Mouse (Mus musculus): Measurements from ENCODE around the gene Schip1. TPM values are rescaled to one million over a fixed set of nuclear protein-coding genes. Genes with fewer than 3 reads are reported as not detected.

Gene Schip1
- total and polyA plus RNA-seq, 2 experiments from 2014 or later: 108 to 157 TPM

GRCm38 (mm10) chr3:68517236-68517635 is 452.6 kb downstream of the Schip1 start:
- no peak overlapping the region for H3K9ac ChIP-seq (replicated peaks; ENCODE audit: low read length, poor library complexity, severe bottlenecking)
- ATAC-seq (ENCODE audit: low FRiP score): no peak
- H3K4me3 ChIP-seq (ENCODE audit: low read depth, low read length): no peak overlapping the region
- DNase-seq (ENCODE audit: low spot score): no peak
- no peaks in the 10 kb centered on the region for H3K27me3 ChIP-seq (ENCODE audit: insufficient read depth, low read length)
- no peaks in the 10 kb centered on the region for H3K9me3 ChIP-seq (ENCODE audit: low read length)
- no peak overlapping the region for H3K4me2 ChIP-seq (ENCODE audit: low read depth, low read length, poor library complexity, severe bottlenecking)
- no peak for TF ChIP-seq CTCF (IDR thresholded peaks at IDR 0.05)
- 60% methylated on average over 7 of the region's 7 CpGs for WGBS
- no peak overlapping the region for H3K27ac ChIP-seq (ENCODE audit: low read depth, low read length)
- no peaks in the 10 kb centered on the region for H3K4me1 ChIP-seq (ENCODE audit: insufficient read depth, low read length)
- H3K36me3 ChIP-seq (ENCODE audit: insufficient read depth, low read length): no peaks in the 10 kb centered on the region

DNA sequence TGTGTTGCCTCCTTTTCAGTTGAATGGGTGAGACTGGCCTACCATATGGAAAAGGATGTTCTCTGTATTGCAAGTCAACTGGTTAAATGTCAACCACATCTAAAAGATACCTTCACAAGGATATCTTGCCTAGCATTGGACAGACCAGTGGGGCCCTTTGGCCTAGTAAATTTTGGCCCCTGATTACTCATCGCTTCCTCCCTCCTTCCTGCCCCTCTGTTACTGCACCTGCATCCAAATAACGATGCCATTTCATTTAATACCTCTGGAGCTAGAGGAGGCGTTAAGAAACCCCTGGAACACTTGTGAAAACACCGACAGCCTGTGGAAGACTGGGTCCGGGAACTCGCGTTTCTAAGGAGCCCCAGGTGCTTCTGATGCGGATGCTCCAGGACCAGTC is 453.4 kb downstream of the Schip1 start:
- Histone ChIP-seq H3K4me2 (ENCODE audit: low read depth, low read length, poor library complexity, severe bottlenecking) (no peak overlapping the region), H3K9me3 (ENCODE audit: low read length) (no peaks in the 10 kb centered on the region), H3K4me1 (ENCODE audit: insufficient read depth, low read length) (no peaks in the 10 kb centered on the region), H3K9ac (replicated peaks; ENCODE audit: low read length, poor library complexity, severe bottlenecking) (no peak overlapping the region), H3K27ac (ENCODE audit: low read depth, low read length) (no peak overlapping the region), H3K4me3 (ENCODE audit: low read depth, low read length) (no peak overlapping the region), H3K36me3 (ENCODE audit: insufficient read depth, low read length) (no peaks in the 10 kb centered on the region), H3K27me3 (ENCODE audit: insufficient read depth, low read length) (no peaks in the 10 kb centered on the region)
- ATAC-seq (ENCODE audit: low FRiP score): no peak
- TF ChIP-seq CTCF (IDR thresholded peaks at IDR 0.05): no peak
- 92% methylated on average over 8 of the region's 8 CpGs for WGBS
- DNase-seq (ENCODE audit: low spot score): no peak

- Histone ChIP-seq H3K36me3 (ENCODE audit: insufficient read depth, low read length) (no peaks in the 10 kb centered on the region), H3K9ac (replicated peaks; ENCODE audit: low read length, poor library complexity, severe bottlenecking) (no peak overlapping the region), H3K9me3 (ENCODE audit: low read length) (no peaks in the 10 kb centered on the region), H3K27me3 (ENCODE audit: insufficient read depth, low read length) (no peaks in the 10 kb centered on the region), H3K4me1 (ENCODE audit: insufficient read depth, low read length) (no peaks in the 10 kb centered on the region), H3K27ac (ENCODE audit: low read depth, low read length) (no peak overlapping the region), H3K4me3 (ENCODE audit: low read depth, low read length) (no peak overlapping the region), H3K4me2 (ENCODE audit: low read depth, low read length, poor library complexity, severe bottlenecking) (no peak overlapping the region)
- no peak for ATAC-seq (ENCODE audit: low FRiP score)
- no peak for TF ChIP-seq CTCF (IDR thresholded peaks at IDR 0.05)
- WGBS: 92% methylated on average over 5 of the region's 5 CpGs
- DNase-seq (ENCODE audit: low spot score): no peak
These were observed 454.0 kb downstream of the Schip1 start for GRCm38 (mm10) chr3:68518586-68518985.

DNA sequence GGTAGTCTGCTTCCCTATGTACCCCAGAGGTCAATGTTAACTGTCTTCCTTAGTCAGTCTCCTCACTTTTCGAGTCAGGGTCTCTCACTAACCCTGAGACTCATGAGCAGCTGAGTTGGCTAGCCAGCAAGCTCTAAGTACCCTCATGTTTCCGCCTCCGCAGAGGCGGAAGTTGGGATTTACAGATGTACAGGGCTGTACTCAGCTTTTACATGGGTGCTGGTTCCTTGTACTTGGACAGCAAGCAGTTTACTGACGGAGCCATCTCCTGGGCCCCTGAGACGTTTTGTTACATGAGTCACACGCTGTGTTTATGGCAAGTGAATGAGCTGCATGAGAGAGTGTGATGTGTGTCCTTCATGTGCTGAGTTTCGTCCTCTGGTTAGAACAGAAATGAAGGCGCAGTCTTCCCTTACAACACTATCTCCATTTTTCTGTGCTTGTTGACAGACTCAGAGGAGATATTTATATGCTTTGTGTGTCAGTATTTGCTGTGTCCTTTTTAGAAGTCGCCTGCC is 460.8 kb downstream of the Schip1 start:
- no peaks in the 10 kb centered on the region for H3K9me3 ChIP-seq (ENCODE audit: low read length)
- H3K4me2 ChIP-seq (ENCODE audit: low read depth, low read length, poor library complexity, severe bottlenecking): no peak overlapping the region
- H3K4me1 ChIP-seq (ENCODE audit: insufficient read depth, low read length): no peaks in the 10 kb centered on the region
- no peak for TF ChIP-seq CTCF (IDR thresholded peaks at IDR 0.05)
- no peaks in the 10 kb centered on the region for H3K36me3 ChIP-seq (ENCODE audit: insufficient read depth, low read length)
- no peak overlapping the region for H3K9ac ChIP-seq (replicated peaks; ENCODE audit: low read length, poor library complexity, severe bottlenecking)
- WGBS: 92% methylated on average over 10 of the region's 10 CpGs
- no peaks in the 10 kb centered on the region for H3K27me3 ChIP-seq (ENCODE audit: insufficient read depth, low read length)
- DNase-seq (ENCODE audit: low spot score) (no peak), ATAC-seq (ENCODE audit: low FRiP score) (no peak)
- no peak overlapping the region for H3K4me3 ChIP-seq (ENCODE audit: low read depth, low read length)
- no peak overlapping the region for H3K27ac ChIP-seq (ENCODE audit: low read depth, low read length)

DNA sequence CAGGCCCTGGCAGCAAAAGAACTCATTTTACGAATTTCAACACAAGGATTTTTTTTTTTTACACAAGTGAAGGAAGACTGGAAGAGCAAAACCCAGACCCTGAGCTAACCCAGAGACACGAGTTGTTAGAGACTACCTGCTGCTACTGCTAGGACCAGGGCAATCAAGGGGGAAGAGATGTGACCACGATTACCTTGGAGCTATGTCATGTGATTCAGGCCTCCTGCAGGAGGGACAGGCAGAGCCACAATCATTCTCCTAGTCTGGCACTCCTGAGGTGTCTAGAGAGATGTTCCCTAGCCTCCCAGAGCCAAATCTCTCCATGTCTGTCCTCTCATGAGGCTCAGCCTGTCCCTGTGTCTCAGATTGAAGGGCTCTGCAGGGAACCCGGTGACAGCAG is 461.8 kb downstream of the Schip1 start:
- no peak for ATAC-seq (ENCODE audit: low FRiP score)
- 57% methylated on average over 4 of the region's 4 CpGs for WGBS
- Histone ChIP-seq H3K36me3 (ENCODE audit: insufficient read depth, low read length) (no peaks in the 10 kb centered on the region), H3K4me3 (ENCODE audit: low read depth, low read length) (no peak overlapping the region), H3K4me1 (ENCODE audit: insufficient read depth, low read length) (no peaks in the 10 kb centered on the region), H3K9ac (replicated peaks; ENCODE audit: low read length, poor library complexity, severe bottlenecking) (no peak overlapping the region), H3K27ac (ENCODE audit: low read depth, low read length) (no peak overlapping the region), H3K4me2 (ENCODE audit: low read depth, low read length, poor library complexity, severe bottlenecking) (no peak overlapping the region), H3K9me3 (ENCODE audit: low read length) (no peaks in the 10 kb centered on the region), H3K27me3 (ENCODE audit: insufficient read depth, low read length) (no peaks in the 10 kb centered on the region)
- DNase-seq (ENCODE audit: low spot score): no peak
- TF ChIP-seq CTCF (IDR thresholded peaks at IDR 0.05): no peak

DNA sequence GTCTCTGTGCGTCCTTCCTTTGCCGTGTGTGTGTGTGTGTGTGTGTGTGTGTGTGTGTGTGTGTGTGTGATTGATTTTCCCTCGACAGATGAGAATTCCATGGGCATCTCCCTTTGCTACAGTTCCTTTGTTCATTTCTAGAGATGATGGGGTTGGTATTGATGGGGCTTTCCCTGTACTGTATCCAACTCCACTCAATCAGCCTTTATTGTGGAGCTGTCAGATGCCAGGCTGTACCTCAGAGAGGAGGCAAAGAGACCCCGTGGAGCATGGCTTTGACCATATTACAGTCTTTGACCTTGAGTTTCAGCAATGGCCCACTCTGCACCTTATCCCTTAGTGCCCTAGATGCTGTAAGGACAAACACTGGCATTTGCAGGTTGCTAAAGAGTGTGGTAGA is 462.6 kb downstream of the Schip1 start:
- ATAC-seq (ENCODE audit: low FRiP score): no peak
- Histone ChIP-seq H3K4me1 (ENCODE audit: insufficient read depth, low read length) (no peaks in the 10 kb centered on the region), H3K9me3 (ENCODE audit: low read length) (no peaks in the 10 kb centered on the region), H3K27me3 (ENCODE audit: insufficient read depth, low read length) (no peaks in the 10 kb centered on the region), H3K4me2 (ENCODE audit: low read depth, low read length, poor library complexity, severe bottlenecking) (no peak overlapping the region), H3K9ac (replicated peaks; ENCODE audit: low read length, poor library complexity, severe bottlenecking) (no peak overlapping the region), H3K27ac (ENCODE audit: low read depth, low read length) (no peak overlapping the region), H3K4me3 (ENCODE audit: low read depth, low read length) (no peak overlapping the region), H3K36me3 (ENCODE audit: insufficient read depth, low read length) (no peaks in the 10 kb centered on the region)
- no peak for DNase-seq (ENCODE audit: low spot score)
- WGBS: 69% methylated on average over 4 of the region's 4 CpGs
- TF ChIP-seq CTCF (IDR thresholded peaks at IDR 0.05): no peak
